Mouse (Mus musculus): ENCODE measurements around the gene Chst1. TPM values are rescaled to one million over a fixed set of nuclear protein-coding genes. Genes with fewer than 3 reads are reported as not detected.

Gene Chst1
- total and polyA plus RNA-seq, 2 experiments from 2014 or later, result 40.4 to 47.4 TPM

GRCm38 (mm10) chr2:92657189-92657588 lies 57.7 kb downstream of the Chst1 start:
- no peak for ATAC-seq
- no peaks in the 10 kb centered on the region for H3K9me3 ChIP-seq (ENCODE audit: low read length)
- WGBS, result 90% methylated on average over 2 of the region's 2 CpGs

GRCm38 (mm10) chr2:92658293-92659150 lies 59.0 kb downstream of the Chst1 start:
- H3K4me1 ChIP-seq (ENCODE audit: insufficient read depth), result no peaks in the 10 kb centered on the region
- no peaks in the 10 kb centered on the region for H3K27me3 ChIP-seq (ENCODE audit: insufficient read depth, low read length)
- 59% methylated on average over 1 of the region's 1 CpGs for WGBS
- no peak for TF ChIP-seq CTCF (IDR thresholded peaks at IDR 0.05; ENCODE audit: low read depth)
- no peak overlapping the region for H3K9ac ChIP-seq
- no peak overlapping the region for H3K4me3 ChIP-seq (ENCODE audit: low read depth, low read length)
- H3K27ac ChIP-seq (ENCODE audit: low read depth, low read length), result no peak overlapping the region
- H3K9me3 ChIP-seq (ENCODE audit: low read length), result no peaks in the 10 kb centered on the region
- ATAC-seq (no peak), DNase-seq (no peak)
- no peak overlapping the region for H3K4me2 ChIP-seq (ENCODE audit: low read depth)
- no peaks in the 10 kb centered on the region for H3K36me3 ChIP-seq (ENCODE audit: insufficient read depth)

More at GRCm38 (mm10) chr2:92657189-92657588, 57.7 kb downstream of the Chst1 start:
- Histone ChIP-seq H3K27me3 (ENCODE audit: insufficient read depth, low read length) (no peaks in the 10 kb centered on the region), H3K9ac (no peak overlapping the region), H3K4me3 (ENCODE audit: low read depth, low read length) (no peak overlapping the region), H3K36me3 (ENCODE audit: insufficient read depth) (no peaks in the 10 kb centered on the region), H3K4me2 (ENCODE audit: low read depth) (no peak overlapping the region), H3K27ac (ENCODE audit: low read depth, low read length) (no peak overlapping the region), H3K4me1 (ENCODE audit: insufficient read depth) (no peaks in the 10 kb centered on the region)
- TF ChIP-seq CTCF (IDR thresholded peaks at IDR 0.05; ENCODE audit: low read depth), result no peak
- no peak for DNase-seq

- Histone ChIP-seq H3K9me3 (ENCODE audit: low read length) (no peaks in the 10 kb centered on the region), H3K4me2 (ENCODE audit: low read depth) (no peak overlapping the region), H3K4me3 (ENCODE audit: low read depth, low read length) (no peak overlapping the region), H3K36me3 (ENCODE audit: insufficient read depth) (no peaks in the 10 kb centered on the region), H3K9ac (no peak overlapping the region), H3K27ac (ENCODE audit: low read depth, low read length) (no peak overlapping the region), H3K27me3 (ENCODE audit: insufficient read depth, low read length) (no peaks in the 10 kb centered on the region), H3K4me1 (ENCODE audit: insufficient read depth) (no peaks in the 10 kb centered on the region)
- no peak for ATAC-seq
- WGBS, result 81% methylated on average over 7 of the region's 7 CpGs
- no peak for DNase-seq
- TF ChIP-seq CTCF (IDR thresholded peaks at IDR 0.05; ENCODE audit: low read depth), result no peak
Measured at GRCm38 (mm10) chr2:92659491-92660035, 60.1 kb downstream of the Chst1 start.

- Histone ChIP-seq H3K4me1 (ENCODE audit: insufficient read depth) (no peaks in the 10 kb centered on the region), H3K4me3 (ENCODE audit: low read depth, low read length) (no peak overlapping the region), H3K27ac (ENCODE audit: low read depth, low read length) (no peak overlapping the region), H3K9me3 (ENCODE audit: low read length) (no peaks in the 10 kb centered on the region), H3K9ac (no peak overlapping the region), H3K36me3 (ENCODE audit: insufficient read depth) (no peaks in the 10 kb centered on the region), H3K4me2 (ENCODE audit: low read depth) (no peak overlapping the region), H3K27me3 (ENCODE audit: insufficient read depth, low read length) (no peaks in the 10 kb centered on the region)
- TF ChIP-seq CTCF (IDR thresholded peaks at IDR 0.05; ENCODE audit: low read depth), result no peak
- ATAC-seq (no peak), DNase-seq (no peak)
- WGBS, result 89% methylated on average over 6 of the region's 6 CpGs
Measured at GRCm38 (mm10) chr2:92662534-92663068, 63.1 kb downstream of the Chst1 start.

Small RNA genes within 50 kb of the gene (microRNA-seq; reads per million reads assigned to microRNA genes)
- gene Mir7221 (0 reads per million in 2 experiments), gene Mir7222 (0 reads per million in 2 experiments)

Other genes starting within 250 kb of the Chst1 start
- 33.5 and 41.1 TPM in 2 replicates for gene Pex16, start 225.0 kb upstream of the Chst1 start, total RNA-seq (2014; rRNA removed)
- 53.2 and 53.7 TPM in 2 replicates for gene Pex16, start 225.0 kb upstream of the Chst1 start, polyA plus RNA-seq (2015; fragmentation: Nextera tagmentation; extraction: Ambion mirVana)
- gene Large2, start 224.8 kb upstream of the Chst1 start, total RNA-seq (2014; rRNA removed), result 0.10 and 1.8 TPM in 2 replicates
- 1.1 and 1.5 TPM in 2 replicates for gene Large2, start 224.8 kb upstream of the Chst1 start, polyA plus RNA-seq (2015; fragmentation: Nextera tagmentation; extraction: Ambion mirVana)
- gene 1700029I15Rik, start 217.2 kb upstream of the Chst1 start, total RNA-seq (2014; rRNA removed), result 2.3 and 2.6 TPM in 2 replicates
- gene 1700029I15Rik, start 217.2 kb upstream of the Chst1 start, polyA plus RNA-seq (2015; fragmentation: Nextera tagmentation; extraction: Ambion mirVana), result 2.4 and 3.1 TPM in 2 replicates
- gene Mapk8ip1, start 198.4 kb upstream of the Chst1 start, total RNA-seq (2014; rRNA removed), result 223 and 225 TPM in 2 replicates
- 129 and 150 TPM in 2 replicates for gene Mapk8ip1, start 198.4 kb upstream of the Chst1 start, polyA plus RNA-seq (2015; fragmentation: Nextera tagmentation; extraction: Ambion mirVana)
- gene Cry2, start 165.7 kb upstream of the Chst1 start, total RNA-seq (2014; rRNA removed), result 26.5 and 36.7 TPM in 2 replicates
- 28.5 and 43.2 TPM in 2 replicates for gene Cry2, start 165.7 kb upstream of the Chst1 start, polyA plus RNA-seq (2015; fragmentation: Nextera tagmentation; extraction: Ambion mirVana)
- 4.6 and 9.1 TPM in 2 replicates for gene Slc35c1, start 139.2 kb upstream of the Chst1 start, total RNA-seq (2014; rRNA removed)
- 13.1 and 14.4 TPM in 2 replicates for gene Slc35c1, start 139.2 kb upstream of the Chst1 start, polyA plus RNA-seq (2015; fragmentation: Nextera tagmentation; extraction: Ambion mirVana)